Mouse (Mus musculus): ENCODE results near the gene N4bp2l2.

DNA sequence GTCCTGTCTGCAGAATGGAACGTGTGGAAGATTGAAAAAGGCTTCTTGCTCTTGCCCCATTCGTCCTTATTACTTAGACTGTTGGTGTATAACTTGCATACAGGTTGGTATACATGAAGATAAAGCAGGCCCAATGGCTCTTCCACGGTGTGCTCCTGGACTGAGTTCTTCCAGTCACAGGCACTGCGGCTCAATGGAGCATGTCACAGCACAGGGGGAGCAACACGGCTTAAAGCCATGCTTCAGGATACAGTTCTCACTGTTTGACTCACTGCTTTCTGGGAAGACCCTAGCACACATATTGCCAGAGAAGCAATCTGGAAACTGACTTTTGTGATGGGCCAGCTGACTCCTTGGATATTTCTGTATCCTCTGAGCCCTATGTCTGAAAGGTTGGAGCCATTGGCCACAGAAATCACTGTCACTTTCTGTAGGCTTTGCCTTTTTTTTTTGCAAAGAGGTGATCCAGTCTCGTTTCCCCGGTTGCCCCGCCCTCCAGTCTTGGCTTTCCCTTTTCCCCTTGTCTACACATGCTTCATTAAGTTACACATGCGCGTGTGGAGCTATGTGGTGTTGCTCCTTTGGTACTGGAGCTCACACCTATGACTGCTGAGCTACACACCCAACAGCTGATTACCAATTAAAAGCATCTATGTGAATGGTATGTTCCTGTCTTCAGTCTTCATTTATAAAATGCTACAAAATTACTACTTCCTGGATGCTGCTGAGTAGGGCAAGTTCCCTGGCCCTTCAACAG, 47.2 kb downstream of the N4bp2l2 start:
- no peak for TF ChIP-seq CTCF (conservative IDR thresholded peaks at IDR 0.05; ENCODE audit: insufficient read depth, insufficient read length, low read depth, low read length)
- no peak for TF ChIP-seq POLR2A (IDR thresholded peaks at IDR 0.05; ENCODE audit: low read depth, low read length)
